Comparison of ENCODE assay signal across 29 mouse cellular contexts in the genomic region with DNA sequence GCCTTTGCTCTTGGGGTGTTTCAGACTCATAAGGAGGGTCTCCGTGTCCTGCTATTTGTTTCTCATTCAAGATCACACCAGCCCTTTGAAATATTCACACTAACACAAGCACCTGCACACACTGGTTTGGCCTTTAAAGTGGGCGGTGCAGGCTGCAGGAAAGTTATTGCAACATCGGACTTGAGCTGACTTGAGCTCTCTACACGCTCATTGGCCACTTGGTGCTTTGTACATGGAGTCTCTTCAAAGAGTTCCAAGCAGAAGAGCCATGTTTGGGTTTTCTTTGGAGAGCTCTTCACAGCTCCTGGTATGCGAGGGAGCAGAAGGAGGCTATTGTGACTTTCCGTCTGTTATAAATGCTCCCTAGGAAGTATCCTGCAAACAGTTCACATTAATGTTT.
A peak's percentile ranks its signal among the peaks of the same experiment; 100 is the strongest.
DNase-seq lines count a peak whose midpoint lies in the region; ATAC-seq and TF ChIP-seq lines count a peak whose summit lies in the region.
"Had no signal": no experiment of that assay in that cellular context is flagged by ENCODE, and none has a peak within 500 bp of the region (broad histone marks: within the 10 kb centered on the region; RNA-seq: fewer than 3 reads in every experiment).

No protein-coding gene starts in this region.

- ATAC-seq in kidney, postnatal 0 days (replicated peaks; ENCODE audit: low FRiP score, low read depth): no peak
- ATAC-seq in megakaryocyte progenitor cell, adult 5-6 weeks (replicated peaks; ENCODE audit: poor library complexity): 0 out of 2 replicates have a peak, but pooled peaks have one; percentile 42
- no peak for ATAC-seq in hindbrain, embryonic 14.5 days (ENCODE audit: low FRiP score)
- ATAC-seq: hindbrain, postnatal 0 days; intestine, embryonic 15.5 days; midbrain, embryonic 13.5 days; Patski had no signal

- no peaks in the 10 kb centered on the region for H3K27me3 ChIP-seq in kidney, postnatal 0 days (ENCODE audit: insufficient read depth, low read length)
- no peaks in the 10 kb centered on the region for H3K27me3 ChIP-seq in hindbrain, embryonic 14.5 days (ENCODE audit: control insufficient read depth, insufficient read depth, low read length)
- H3K27me3 ChIP-seq: embryonic facial prominence, embryonic 13.5 days; forebrain, embryonic 12.5 days; heart, embryonic 12.5 days; intestine, embryonic 15.5 days; limb, embryonic 15.5 days; liver, embryonic 15.5 days; megakaryocyte, embryonic 14.5 days; midbrain, embryonic 13.5 days; neural tube, embryonic 13.5 days; Patski had no signal

- H3K27ac ChIP-seq in kidney, postnatal 0 days: no peak overlapping the region
- H3K27ac ChIP-seq in hindbrain, embryonic 14.5 days: no peak overlapping the region
- H3K27ac ChIP-seq: embryonic facial prominence, embryonic 13.5 days; forebrain, embryonic 12.5 days; heart, adult 2 months; hindbrain, postnatal 0 days; intestine, embryonic 15.5 days; limb, embryonic 10.5 days; limb, embryonic 15.5 days; liver, embryonic 15.5 days; midbrain, embryonic 13.5 days; neural tube, embryonic 13.5 days had no signal

- TF ChIP-seq CTCF in kidney, postnatal 0 days (IDR thresholded peaks at IDR 0.05; ENCODE audit: low read depth): no peak
- TF ChIP-seq CTCF in lung, adult 2 months (IDR thresholded peaks at IDR 0.05; ENCODE audit: insufficient read depth, low read length): no peak

- 77% methylated on average over 6 of the region's 6 CpGs for WGBS in kidney, postnatal 0 days
- 56% methylated on average over 6 of the region's 6 CpGs for WGBS in lung, adult 2 months
- WGBS in hindbrain, embryonic 14.5 days: 81% methylated on average over 6 of the region's 6 CpGs

- H3K9me3 ChIP-seq in kidney, postnatal 0 days (replicated peaks; ENCODE audit: low read length): no peaks in the 10 kb centered on the region
- H3K9me3 ChIP-seq in hindbrain, embryonic 14.5 days (ENCODE audit: control insufficient read depth, low read length): no peaks in the 10 kb centered on the region
- H3K9me3 ChIP-seq: embryonic facial prominence, embryonic 13.5 days; forebrain, embryonic 12.5 days; heart, embryonic 12.5 days; intestine, embryonic 15.5 days; limb, embryonic 10.5 days; limb, embryonic 15.5 days; liver, embryonic 15.5 days; megakaryocyte, embryonic 14.5 days; midbrain, embryonic 13.5 days; neural tube, embryonic 13.5 days had no signal

- TF ChIP-seq POLR2A in lung, adult 2 months (IDR thresholded peaks at IDR 0.05; ENCODE audit: borderline replicate concordance, extremely low read depth, low read depth, low read length): no peak

- DNase-seq in kidney, postnatal 0 days (ENCODE audit: low spot score): peak; percentile 20
- DNase-seq in kidney, adult 8-10 months: no peak
- peak; percentile 42 for DNase-seq in lung, adult 2 months
- DNase-seq in lung, postnatal 10 days: peak; percentile 59
- DNase-seq in spleen, postnatal 10 days (ENCODE audit: low spot score in 2 of 2): no peak
- DNase-seq in spleen, postnatal 36 days (ENCODE audit: low spot score in 2 of 2): no peak
- DNase-seq in hindbrain, embryonic 14.5 days (ENCODE audit: low spot score): no peak
- DNase-seq: adrenal gland, postnatal 10 days; cerebellum, adult 11 months; cerebellum, adult 9-10 months; cerebellum, postnatal 36 days; gastrocnemius, postnatal 14 days; heart, adult 2 months; kidney, adult 2 months; kidney, postnatal 10 days; thymus, postnatal 14 days had no signal

- H3K4me1 ChIP-seq in kidney, postnatal 0 days (replicated peaks; ENCODE audit: insufficient read depth, low read length): peaks cover 9% of the 10 kb centered on the region; the same call in 1 of the 2 replicates
- peaks cover 14% of the 10 kb centered on the region for H3K4me1 ChIP-seq in lung, adult 2 months (ENCODE audit: control insufficient read depth, insufficient read depth, low read length)
- H3K4me1 ChIP-seq in hindbrain, embryonic 14.5 days (replicated peaks; ENCODE audit: control insufficient read depth, insufficient read depth, low read length): 0 out of 2 replicates have a peak, but pooled peaks cover 8% of the 10 kb centered on the region
- H3K4me1 ChIP-seq: liver, embryonic 15.5 days had no signal

- no peak overlapping the region for H3K4me2 ChIP-seq in kidney, postnatal 0 days (ENCODE audit: low read length)
- no peak overlapping the region for H3K4me2 ChIP-seq in hindbrain, embryonic 14.5 days (replicated peaks)
- H3K4me2 ChIP-seq: embryonic facial prominence, embryonic 13.5 days; forebrain, embryonic 12.5 days; heart, embryonic 12.5 days; intestine, embryonic 15.5 days; limb, embryonic 15.5 days; liver, embryonic 15.5 days; midbrain, embryonic 13.5 days; neural tube, embryonic 13.5 days had no signal

- H3K36me3 ChIP-seq in kidney, postnatal 0 days (ENCODE audit: insufficient read depth, low read length): no peaks in the 10 kb centered on the region
- no peaks in the 10 kb centered on the region for H3K36me3 ChIP-seq in hindbrain, embryonic 14.5 days (replicated peaks; ENCODE audit: control insufficient read depth, insufficient read depth)
- H3K36me3 ChIP-seq: embryonic facial prominence, embryonic 13.5 days; forebrain, embryonic 12.5 days; heart, embryonic 12.5 days; intestine, embryonic 15.5 days; limb, embryonic 10.5 days; limb, embryonic 15.5 days; liver, embryonic 15.5 days; midbrain, embryonic 13.5 days; neural tube, embryonic 13.5 days had no signal

- H3K4me3 ChIP-seq in kidney, postnatal 0 days (replicated peaks; ENCODE audit: low read depth, low read length): no peak overlapping the region
- no peak overlapping the region for H3K4me3 ChIP-seq in lung, adult 2 months (replicated peaks; ENCODE audit: extremely low read depth, low read depth, low read length)
- H3K4me3 ChIP-seq in hindbrain, embryonic 14.5 days (replicated peaks; ENCODE audit: low read length): no peak overlapping the region
- H3K4me3 ChIP-seq: embryonic facial prominence, embryonic 13.5 days; forebrain, embryonic 12.5 days; heart, adult 2 months; heart, embryonic 12.5 days; intestine, embryonic 15.5 days; limb, embryonic 10.5 days; limb, embryonic 15.5 days; liver, embryonic 15.5 days; megakaryocyte, embryonic 14.5 days; midbrain, embryonic 13.5 days; neural tube, embryonic 13.5 days had no signal

- H3K9ac ChIP-seq in kidney, postnatal 0 days (ENCODE audit: low read depth, low read length): no peak overlapping the region
- no peak overlapping the region for H3K9ac ChIP-seq in hindbrain, embryonic 14.5 days
- H3K9ac ChIP-seq: embryonic facial prominence, embryonic 13.5 days; forebrain, embryonic 12.5 days; heart, embryonic 12.5 days; intestine, embryonic 15.5 days; limb, embryonic 15.5 days; liver, embryonic 15.5 days; midbrain, embryonic 13.5 days; neural tube, embryonic 13.5 days had no signal

Comparison
In these comparisons a context has a peak if more than half of its experiments do, and no peak if none do; other contexts are left out.
1. DNase-seq: peak in kidney, postnatal 0 days (single experiment), lung, adult 2 months (single experiment) and lung, postnatal 10 days (single experiment); none in kidney, adult 8-10 months (0 of 2), spleen, postnatal 10 days (0 of 2), spleen, postnatal 36 days (0 of 2) and hindbrain, embryonic 14.5 days (single experiment).